Mouse (Mus musculus): ENCODE data around the gene Endov. TPM values are rescaled to one million over a fixed set of nuclear protein-coding genes. Genes with fewer than 3 reads are reported as not detected.

Gene Endov
- total RNA-seq (2012; rRNA removed): 13.3 and 18.5 TPM in 2 replicates
- total RNA-seq (2014; rRNA removed): 13.0 and 13.5 TPM in 2 replicates
- polyA plus RNA-seq (2012; ENCODE audit: insufficient read length, low read depth): 12.0 and 13.3 TPM in 2 replicates

DNA sequence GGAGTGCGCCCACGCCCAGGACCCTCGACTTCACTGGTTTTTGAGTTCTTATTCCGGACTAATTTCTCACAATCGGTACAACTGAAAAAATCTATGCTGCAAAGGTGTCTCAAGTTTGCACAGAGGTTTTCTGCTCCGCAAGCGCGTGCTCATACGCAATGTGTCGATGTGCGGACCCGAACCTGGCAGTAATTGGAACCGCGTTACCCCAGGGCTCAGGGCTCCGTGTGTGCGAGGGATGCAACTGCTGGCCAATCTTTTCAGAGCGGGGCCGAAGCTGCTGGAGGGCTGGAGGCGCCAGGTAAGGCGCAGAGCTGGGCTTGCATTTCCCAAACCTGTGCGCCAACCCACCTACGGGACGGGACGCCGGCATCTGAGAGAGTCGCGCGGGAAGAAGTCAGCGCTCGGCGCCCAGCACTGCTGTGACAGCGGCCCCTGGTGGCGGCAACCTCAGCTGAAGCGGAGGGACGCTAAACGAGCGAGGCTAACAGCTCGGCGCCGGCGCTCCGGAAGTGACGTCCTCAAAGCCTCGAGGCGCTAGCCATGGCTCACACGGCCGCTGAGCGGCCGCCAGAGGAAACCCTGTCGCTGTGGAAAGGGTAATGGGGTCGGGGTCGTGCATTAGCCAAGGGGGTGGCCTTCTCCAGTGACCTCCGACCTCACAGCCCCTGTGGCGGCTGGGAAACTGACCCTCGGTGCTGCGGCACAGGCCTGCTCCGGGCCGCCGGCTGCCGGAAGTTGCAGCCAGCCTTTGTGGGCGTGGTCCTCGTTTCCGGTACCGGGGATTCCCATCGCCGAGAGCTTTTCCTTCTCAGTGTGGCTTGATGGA, at the start of gene Endov:
Gene Endov, plus strand, starts transcription at position 487 of the 829 bp plus-strand sequence.
- Histone ChIP-seq H3K9ac (ENCODE audit: insufficient read depth, low read depth) (peak within 1 kb of the TSS; percentile 97), H3K4me1 (ENCODE audit: control insufficient read depth in 1 of 2, insufficient read depth in 2 of 2) (peaks cover 5 to 21% of the 10 kb centered on the region in 2 experiments; a peak in 3 of 4 replicates), H3K4me3 (replicated peaks in 1 of 3; ENCODE audit: low read depth in 2 of 3, low read length in 2 of 3, poor library complexity in 1 of 3) (peak within 1 kb of the TSS; percentile 70 to 88 (median 84)), H3K9me3 (replicated peaks; ENCODE audit: low read length) (no peaks in the 10 kb centered on the region), H3K4me2 (ENCODE audit: insufficient read depth, low read depth, poor library complexity, severe bottlenecking) (peak within 1 kb of the TSS; percentile 93), H3K36me3 (replicated peaks in 1 of 2; ENCODE audit: control insufficient read depth in 1 of 2, insufficient read depth in 1 of 2, low read length in 1 of 2) (peaks cover 20 to 61% of the 10 kb centered on the region in 2 experiments), H3K79me2 (replicated peaks; ENCODE audit: control insufficient read depth, extremely low read depth, insufficient read depth, poor library complexity, severe bottlenecking) (peaks cover 12% of the 10 kb centered on the region), H3K27ac (ENCODE audit: insufficient read depth, low read depth) (peak within 1 kb of the TSS; percentile 60), H3K27me3 (replicated peaks) (no peaks in the 10 kb centered on the region)
- dilution Hi-C loops (cut with MboI; ENCODE audit: extremely low pct_ligation_motif_present, extremely low pct_unique_long_range_greater_than_20kb, low sequenced_read_pairs) (no loop called here), in situ Hi-C loops (cut with MboI; ENCODE audit: low pct_ligation_motif_present, low pct_unique_long_range_greater_than_20kb, low sequenced_read_pairs) (loop anchor here (10.0 kb wide), 1 partner anchor 494 kb away; no protein-coding TSS in a partner anchor)
- peak; percentile 98 for DNase-seq (ENCODE audit: extremely low read depth)
- TF ChIP-seq ZNF384 (IDR thresholded peaks at IDR 0.05; ENCODE audit: low read depth, low read length) (no peak), TCF12 (IDR thresholded peaks at IDR 0.05; ENCODE audit: low read depth, low read length) (peak; percentile 87), RAD21 (IDR thresholded peaks at IDR 0.05; ENCODE audit: low read depth, low read length) (peak; percentile 74), MEF2A (IDR thresholded peaks at IDR 0.05; ENCODE audit: borderline replicate concordance, low read depth, low read length) (peak; percentile 87), SIN3A (IDR thresholded peaks at IDR 0.05; ENCODE audit: low read length) (peak; percentile 89), IRF4 (IDR thresholded peaks at IDR 0.05; ENCODE audit: low read depth, low read length) (peak; percentile 72), KAT2A (IDR thresholded peaks at IDR 0.05; ENCODE audit: insufficient replicate concordance, low read length) (peak; percentile 90), HCFC1 (IDR thresholded peaks at IDR 0.05; ENCODE audit: low read depth, low read length) (peak; percentile 92), NELFE (IDR thresholded peaks at IDR 0.05; ENCODE audit: low read depth, low read length) (peak; percentile 93), MAZ (IDR thresholded peaks at IDR 0.05; ENCODE audit: low read depth, low read length) (peak; percentile 56; the same call in 1 of the 2 replicates), USF1 (IDR thresholded peaks at IDR 0.05; ENCODE audit: low read depth, low read length) (no peak), BHLHE40 (IDR thresholded peaks at IDR 0.05; ENCODE audit: low read depth, low read length) (0 out of 2 replicates have a peak, but pooled peaks have one; percentile 9), TBP (conservative IDR thresholded peaks at IDR 0.05; ENCODE audit: low read depth, low read length) (0 out of 2 replicates have a peak, but pooled peaks have one; percentile 53), RCOR1 (conservative IDR thresholded peaks at IDR 0.05; ENCODE audit: low read depth, low read length) (0 out of 2 replicates have a peak, but pooled peaks have one; percentile 25), USF2 (conservative IDR thresholded peaks at IDR 0.05; ENCODE audit: low read depth, low read length) (no peak), MAX (IDR thresholded peaks at IDR 0.05; ENCODE audit: low read length) (peak; percentile 90), ZKSCAN1 (IDR thresholded peaks at IDR 0.05; ENCODE audit: borderline replicate concordance, low read depth, low read length) (no peak), ETS1 (conservative IDR thresholded peaks at IDR 0.05; ENCODE audit: low read depth, low read length) (no peak; the same call in none of the 2 replicates), EP300 (IDR thresholded peaks at IDR 0.05; ENCODE audit: low read length) (no peak), ELF1 (IDR thresholded peaks at IDR 0.05; ENCODE audit: low read depth, low read length) (peak; percentile 80), JUND (conservative IDR thresholded peaks at IDR 0.05; ENCODE audit: low read depth, low read length) (no peak), SMC3 (IDR thresholded peaks at IDR 0.05; ENCODE audit: low read depth, low read length) (peak; percentile 85), PAX5 (IDR thresholded peaks at IDR 0.05; ENCODE audit: low read length) (no peak), MYC (IDR thresholded peaks at IDR 0.05; ENCODE audit: low read depth, low read length) (peak; percentile 91), ZC3H11A (IDR thresholded peaks at IDR 0.05; ENCODE audit: low read depth, low read length) (peak; percentile 42), CTCF (conservative IDR thresholded peaks at IDR 0.05 in 1 of 2, IDR thresholded peaks at IDR 0.05 in 1 of 2; ENCODE audit: low read depth in 2 of 2, low read length in 2 of 2) (peak; percentile 30 to 98; a peak in 2 of 4 replicates), CHD1 (IDR thresholded peaks at IDR 0.05; ENCODE audit: low read depth, low read length) (0 out of 2 replicates have a peak, but pooled peaks have one; percentile 28), POLR2AphosphoS2 (IDR thresholded peaks at IDR 0.05; ENCODE audit: low read depth, low read length) (no peak; the same call in 1 of the 2 replicates), JUN (IDR thresholded peaks at IDR 0.05; ENCODE audit: insufficient read depth, low read depth, low read length) (no peak), ZMIZ1 (IDR thresholded peaks at IDR 0.05; ENCODE audit: low read depth, low read length) (peak; percentile 22; the same call in 1 of the 2 replicates), E2F4 (IDR thresholded peaks at IDR 0.05; ENCODE audit: insufficient replicate concordance, low read depth, low read length) (0 out of 2 replicates have a peak, but pooled peaks have one; percentile 64), GABPA (IDR thresholded peaks at IDR 0.05; ENCODE audit: insufficient replicate concordance, low read depth, low read length) (peak; percentile 54; the same call in 1 of the 2 replicates), MXI1 (IDR thresholded peaks at IDR 0.05; ENCODE audit: low read depth, low read length) (peak; percentile 95), POLR2A (IDR thresholded peaks at IDR 0.05; ENCODE audit: low read depth, low read length) (peak; percentile 93), UBTF (IDR thresholded peaks at IDR 0.05; ENCODE audit: low read depth, low read length) (peak; percentile 92), MAFK (IDR thresholded peaks at IDR 0.05; ENCODE audit: insufficient replicate concordance, low read length) (no peak), NRF1 (IDR thresholded peaks at IDR 0.05; ENCODE audit: low read depth, low read length) (peak; percentile 57)
